Mouse (Mus musculus) spleen, postnatal 14 days (tissue): ENCODE results near the gene Cacul1.
"Not testable (repeated sequence)": the region's sequence is repeated elsewhere in the genome, so short reads cannot be mapped to it uniquely, and the experiment has no call there.

Source experiments
- DNase-seq, 2 experiments: peaks; one replicate each; pipeline ENCODE4 v3.0.0; 2021 to 2022; ENCODE audit warnings: low spot score in 2 of 2

The Cacul1 gene

GRCm38 (mm10) chr19:60580582-60581339 lies at the start of gene Cacul1:
Gene Cacul1 (minus strand): TSS chr19:60581025.
- DNase-seq: peak; percentile 91 to 94

GRCm38 (mm10) chr19:60619420-60619819 lies 38.6 kb upstream of the Cacul1 start:
- no peak for DNase-seq

GRCm38 (mm10) chr19:60617007-60617406 lies 36.2 kb upstream of the Cacul1 start:
- DNase-seq: no peak

DNA sequence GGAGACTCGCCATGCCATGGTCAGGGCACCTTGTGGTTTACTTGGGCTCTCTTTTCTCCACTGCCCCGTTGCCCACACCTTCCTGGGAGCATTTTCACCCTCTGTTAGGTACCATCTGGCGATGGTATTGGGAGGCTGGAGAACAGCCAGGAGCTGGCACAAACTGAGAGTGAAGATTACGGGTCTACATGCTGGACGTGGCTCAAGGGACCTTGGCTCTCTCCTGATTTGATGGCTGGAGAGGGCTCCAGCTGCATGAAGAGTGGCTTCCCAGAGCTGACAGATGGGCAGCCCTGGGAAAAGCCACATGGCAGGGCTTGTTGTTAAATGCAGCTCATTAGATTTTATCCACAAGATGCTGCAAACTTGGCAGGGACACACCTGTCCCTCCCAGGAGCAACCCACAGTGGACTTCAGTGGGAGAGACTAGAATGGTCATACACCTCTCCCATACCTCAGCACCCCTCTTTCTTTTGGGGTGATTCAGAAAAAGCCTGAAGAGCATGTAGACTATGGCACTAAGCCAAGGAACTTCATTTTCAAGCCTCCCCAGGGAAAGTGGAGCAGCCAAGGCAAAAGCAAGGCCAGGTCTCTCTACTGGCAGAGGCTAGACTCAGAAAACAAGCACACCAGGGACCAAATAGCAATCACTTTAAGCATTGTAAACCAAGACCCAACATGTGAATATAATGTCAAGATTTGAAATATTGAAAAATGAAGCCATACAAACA lies 34.8 kb upstream of the Cacul1 start:
- DNase-seq: no peak

GRCm38 (mm10) chr19:60611525-60612215 lies 30.8 kb upstream of the Cacul1 start:
- DNase-seq: no peak

- DNase-seq: peak in 1 of 2 experiments; percentile 19
Observed at GRCm38 (mm10) chr19:60608766-60609165, 27.9 kb upstream of the Cacul1 start.

DNA sequence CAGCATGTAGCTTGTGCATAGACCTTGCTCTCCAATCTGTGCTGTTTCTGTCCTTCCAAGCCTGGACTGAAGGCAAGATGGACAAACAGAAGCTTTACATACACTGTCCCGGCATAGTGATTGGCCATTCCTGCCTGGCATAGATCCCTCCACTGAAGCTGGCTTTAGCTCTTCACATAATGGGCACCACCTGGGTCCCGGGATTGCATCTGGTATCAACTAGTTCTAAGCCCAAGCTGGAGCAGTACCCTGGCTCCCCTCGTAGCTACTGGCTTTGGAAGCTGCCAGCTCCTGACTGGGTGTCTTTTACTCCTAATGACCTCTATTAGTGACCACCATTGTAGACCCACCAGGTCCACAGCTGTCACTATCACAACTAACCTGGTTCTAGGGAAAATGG lies 22.8 kb upstream of the Cacul1 start:
- no peak for DNase-seq

- DNase-seq: not testable (repeated sequence)
Observed at GRCm38 (mm10) chr19:60602066-60602465, 21.2 kb upstream of the Cacul1 start.

DNA sequence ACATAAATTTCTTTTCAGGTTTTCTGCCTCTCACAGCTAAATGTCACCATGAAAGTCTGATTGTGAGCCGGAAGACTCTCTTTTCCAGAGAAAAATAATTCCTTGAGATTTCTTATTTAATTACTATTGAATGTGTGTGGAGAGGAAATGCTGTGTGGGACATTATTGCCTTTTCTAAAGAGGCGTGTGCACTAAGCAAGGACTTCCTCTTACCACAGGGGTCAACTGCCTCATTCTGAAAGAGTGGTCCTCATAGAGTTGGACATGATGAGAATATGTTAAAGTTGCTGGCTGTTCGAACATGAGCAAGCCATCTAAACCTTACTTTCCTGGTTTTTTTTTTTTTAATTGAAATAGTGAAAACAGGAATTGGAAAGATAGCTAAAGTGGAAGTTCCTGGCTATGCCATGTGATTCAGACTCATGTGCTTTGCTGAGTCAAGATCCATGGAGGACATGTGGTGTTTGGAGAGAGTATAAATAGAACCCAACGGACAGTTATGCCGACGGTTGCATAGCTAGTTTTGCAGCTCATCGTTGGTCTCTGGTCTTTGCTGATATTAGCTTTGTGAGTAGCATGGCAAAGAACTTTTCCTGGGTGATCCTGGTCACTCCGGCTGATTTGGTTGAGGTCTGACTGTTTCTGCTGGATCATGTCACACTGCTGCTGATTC lies 17.3 kb upstream of the Cacul1 start:
- no peak for DNase-seq

GRCm38 (mm10) chr19:60589646-60590045 lies 8.8 kb upstream of the Cacul1 start:
- DNase-seq: no peak

DNA sequence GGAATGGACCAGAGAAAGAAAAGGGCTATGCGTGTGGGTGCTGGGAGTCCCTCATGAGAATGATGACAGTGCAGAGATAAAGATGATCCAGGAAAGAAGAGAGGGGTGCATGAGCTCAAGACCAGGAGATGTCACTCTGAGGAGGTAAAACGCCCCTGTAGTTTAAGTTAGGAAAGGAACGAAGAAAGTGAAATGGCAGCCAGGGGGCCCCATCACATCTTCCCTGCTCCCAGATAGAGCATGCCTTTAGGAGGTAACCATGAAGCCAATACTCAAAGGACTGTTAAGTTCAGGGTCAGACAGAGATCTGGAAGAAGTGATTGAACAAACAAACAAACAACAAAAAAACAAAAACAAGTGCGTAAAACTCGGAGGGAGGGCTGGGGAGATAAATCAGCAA lies 5.8 kb upstream of the Cacul1 start:
- DNase-seq: no peak

DNA sequence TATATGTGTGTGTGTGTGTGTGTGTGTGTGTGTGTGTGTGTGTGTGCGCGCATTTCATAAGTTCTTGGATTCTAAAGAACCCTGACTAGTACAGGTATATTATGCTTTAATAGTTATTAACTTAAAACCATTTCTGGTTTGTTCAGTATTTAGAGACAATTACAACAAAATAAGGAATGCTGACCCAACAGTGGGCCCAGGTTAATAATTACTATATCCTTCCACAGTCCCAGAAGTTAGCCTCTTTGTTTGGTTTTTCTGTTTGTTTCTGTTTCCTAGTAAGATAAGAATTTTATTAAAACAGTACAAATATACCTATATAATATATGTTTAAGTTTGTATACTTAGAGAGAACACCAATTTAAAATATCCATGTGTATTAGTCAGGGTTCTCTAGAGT lies 2.4 kb upstream of the Cacul1 start:
- no peak for DNase-seq

GRCm38 (mm10) chr19:60581377-60582290 lies 809 bp upstream of the Cacul1 start:
- DNase-seq: no peak

DNA sequence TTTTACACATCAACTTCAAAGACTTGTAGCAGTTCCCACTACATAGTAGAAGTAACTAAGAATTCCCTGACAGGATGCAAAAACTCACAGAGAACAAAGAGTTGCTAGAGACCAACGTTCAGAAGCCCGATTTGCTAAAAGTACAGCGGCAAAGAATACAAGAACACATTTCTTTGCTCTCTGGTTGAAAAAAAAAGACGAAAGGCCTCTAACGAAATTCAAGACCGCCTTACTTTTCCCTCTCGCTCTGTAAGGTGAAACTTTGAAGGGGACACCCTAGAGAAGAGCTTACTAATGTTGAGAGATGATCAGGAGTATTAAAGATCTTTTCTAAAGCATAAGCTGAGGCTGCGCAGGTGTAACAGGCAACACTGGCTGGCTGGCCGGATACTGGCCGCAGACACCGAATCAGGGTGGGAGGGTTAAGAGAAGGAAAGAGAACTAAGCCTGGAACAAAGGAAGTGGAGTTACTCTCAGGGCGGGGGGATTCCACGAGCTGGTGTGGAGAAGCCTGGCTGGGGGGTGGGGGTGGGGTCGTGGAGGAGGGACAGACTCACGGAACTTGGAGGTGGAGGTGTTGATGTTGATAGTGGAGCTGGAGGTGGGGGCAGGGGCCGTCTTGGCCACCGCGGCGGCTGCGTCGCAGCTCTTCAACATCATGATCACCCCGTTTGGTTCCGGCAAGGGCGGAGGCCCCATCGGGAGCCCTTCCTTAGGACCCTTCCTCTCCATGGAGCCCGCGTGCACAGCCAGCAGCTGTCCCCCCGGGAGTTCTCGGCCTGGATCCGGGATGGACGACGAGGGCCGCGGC lies 849 bp downstream of the Cacul1 start:
- peak; percentile 24 to 26 for DNase-seq

DNA sequence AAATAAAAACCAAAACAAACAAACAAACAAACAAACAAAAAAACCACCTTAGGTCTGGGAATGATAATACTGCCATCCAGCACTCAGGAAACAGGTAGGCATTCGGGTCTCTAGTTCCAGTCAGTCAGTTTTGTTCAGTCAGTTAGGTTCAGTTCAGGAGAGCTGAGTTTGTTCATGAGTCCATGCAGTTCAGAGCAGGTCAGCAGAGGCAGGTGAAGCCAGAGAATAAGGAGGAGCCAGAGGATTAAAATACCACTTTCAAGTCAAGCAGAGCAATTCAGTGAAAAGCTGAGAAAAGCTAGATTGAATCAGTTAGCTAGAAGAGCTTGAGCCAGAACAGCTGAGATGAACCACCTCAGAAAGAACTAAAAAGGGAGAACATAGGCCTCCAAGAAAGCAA lies 4.1 kb downstream of the Cacul1 start:
- no peak for DNase-seq

- DNase-seq: no peak
Observed at GRCm38 (mm10) chr19:60560497-60560896, 20.3 kb downstream of the Cacul1 start.

DNA sequence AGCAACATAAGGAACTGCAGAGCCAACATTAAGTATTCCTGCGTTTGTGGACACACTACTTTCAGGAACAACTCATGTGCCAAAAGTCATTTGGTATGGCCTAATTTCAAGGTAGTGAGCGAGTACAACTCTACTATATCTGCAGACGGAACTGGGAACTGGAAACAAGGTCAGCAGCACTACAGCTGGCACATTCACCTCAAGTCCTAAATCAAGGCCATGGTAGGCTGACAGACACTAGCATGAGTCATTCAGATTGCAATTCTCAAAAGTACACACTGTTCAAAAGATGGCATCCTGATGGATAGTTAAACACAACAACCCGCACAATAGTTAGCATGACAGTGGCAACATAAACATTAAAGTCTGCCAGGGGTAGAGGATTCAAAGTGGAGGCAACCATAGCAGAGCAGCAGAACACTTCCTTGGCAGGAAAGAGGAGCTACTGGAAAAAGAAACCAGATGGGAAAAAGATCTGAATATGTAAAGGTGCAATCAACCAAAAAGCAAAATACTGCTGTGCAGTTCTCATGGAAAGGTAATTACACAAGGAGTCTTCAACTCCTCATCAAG lies 25.9 kb downstream of the Cacul1 start:
- no peak for DNase-seq

GRCm38 (mm10) chr19:60553501-60553900 lies 27.3 kb downstream of the Cacul1 start:
- peak; percentile 14 to 51 for DNase-seq

GRCm38 (mm10) chr19:60543302-60543701 lies 37.5 kb downstream of the Cacul1 start:
- no peak for DNase-seq

DNA sequence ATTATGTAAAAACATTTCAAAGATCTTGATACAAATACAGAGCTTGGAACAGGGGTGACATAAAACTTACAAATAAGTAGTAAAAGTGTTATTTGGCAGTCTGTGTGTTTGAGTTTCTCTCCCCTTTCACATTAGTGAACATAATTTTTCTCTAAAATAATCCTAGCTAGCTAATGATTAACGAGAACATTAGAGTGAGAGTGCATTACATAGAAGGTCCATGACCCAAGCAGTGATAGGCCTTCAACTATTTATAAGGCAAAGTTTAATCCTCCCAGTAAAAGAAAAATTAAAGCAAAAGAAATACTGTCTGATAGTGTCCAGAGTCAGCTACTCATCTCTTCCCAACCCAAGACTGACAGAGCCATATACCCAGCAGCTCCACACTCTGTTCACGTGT lies 48.9 kb downstream of the Cacul1 start:
- no peak for DNase-seq
